Mouse (Mus musculus): ENCODE results near the gene Ccdc32. TPM values are rescaled to one million over a fixed set of nuclear protein-coding genes. Genes with fewer than 3 reads are reported as not detected.

Ccdc32 gene
- total RNA-seq, 2 experiments from 2014 or later = 11.6 to 14.6 TPM

DNA sequence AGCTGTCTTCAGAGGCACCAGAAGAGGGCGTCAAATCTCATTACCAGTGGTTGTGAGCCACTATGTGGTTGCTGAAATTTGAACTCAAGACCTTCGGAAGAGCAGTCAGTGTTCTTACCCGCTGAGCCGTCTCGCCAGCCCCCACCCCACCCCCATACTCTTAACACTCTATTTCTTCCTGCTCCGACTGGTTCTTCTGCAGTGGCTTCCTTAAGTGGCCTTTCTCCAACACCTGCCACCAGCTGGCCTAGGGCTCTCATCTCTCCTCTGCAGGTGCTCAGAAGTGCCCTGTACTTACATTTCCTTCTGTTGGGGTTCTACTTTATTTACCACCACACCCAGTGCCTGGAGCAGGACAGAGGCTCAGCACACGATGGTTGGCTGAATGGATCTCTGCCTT, 14.2 kb downstream of the Ccdc32 start:
- DNase-seq = no peak

DNA sequence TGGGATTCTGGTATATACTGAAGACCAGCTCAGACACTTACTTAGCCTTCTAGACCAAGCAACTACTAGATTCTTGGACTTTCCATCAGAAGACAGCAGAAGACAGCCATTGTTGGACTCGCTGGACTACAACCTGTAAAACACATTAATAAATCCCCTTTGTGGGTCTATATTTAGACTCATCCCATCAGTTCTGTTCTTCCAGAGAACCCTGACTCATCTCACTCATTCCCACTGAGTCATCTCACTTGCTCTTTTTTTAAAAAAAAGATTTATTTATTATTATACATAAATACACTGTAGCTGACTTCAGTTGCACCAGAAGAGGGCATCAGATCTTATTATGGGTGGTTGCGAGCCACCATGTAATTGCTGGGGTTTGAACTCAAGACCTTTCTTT, 19.8 kb downstream of the Ccdc32 start:
- no peak for DNase-seq

DNA sequence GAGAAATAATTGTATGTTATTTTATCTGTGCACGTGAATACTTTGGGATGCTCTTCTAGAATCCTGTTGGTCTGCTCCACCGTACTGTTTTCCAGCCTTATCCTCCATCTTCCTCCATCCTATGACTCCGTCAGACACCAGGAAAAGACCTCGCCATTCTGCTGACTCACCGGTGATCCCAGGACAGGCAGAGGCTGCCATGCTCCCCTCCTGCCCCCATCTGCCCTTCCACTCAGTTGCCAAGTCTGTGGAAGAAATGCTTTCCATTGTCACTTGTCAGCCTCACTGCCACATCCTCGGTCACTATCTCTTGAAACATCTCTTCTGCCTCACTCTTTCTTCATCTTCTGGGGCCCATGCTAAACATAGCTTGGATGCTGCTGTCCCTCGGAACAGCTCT, 22.3 kb downstream of the Ccdc32 start:
- no peak for DNase-seq

DNA sequence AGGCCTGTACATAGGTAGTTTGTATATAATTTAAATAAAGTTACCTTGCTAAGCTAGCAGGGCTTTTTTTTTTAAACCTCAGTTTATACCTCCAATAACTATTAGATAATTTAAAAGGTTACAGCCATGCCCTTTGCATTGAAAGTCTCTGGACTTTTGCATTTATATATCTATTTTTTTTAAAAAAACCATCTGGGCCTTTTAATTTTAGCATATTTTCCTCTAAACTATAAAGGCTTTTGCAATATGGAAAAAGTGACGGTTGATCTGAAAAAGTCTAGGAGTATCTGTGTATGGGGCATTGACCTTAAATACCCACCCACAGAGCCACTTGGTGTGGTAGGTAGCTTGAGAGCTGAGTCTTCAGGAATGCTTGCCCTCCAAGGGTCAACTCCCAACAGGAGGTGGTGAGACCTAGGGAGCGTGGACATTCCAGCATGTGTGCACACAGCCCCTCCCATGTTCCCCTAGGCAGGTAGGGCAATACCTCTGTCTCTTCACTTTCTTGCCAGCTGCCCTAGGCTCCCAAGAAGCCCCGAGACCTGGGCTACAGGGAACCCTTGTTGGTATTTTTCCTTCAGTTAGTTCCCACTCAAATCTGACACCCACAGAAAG, 30.1 kb downstream of the Ccdc32 start:
- DNase-seq = no peak

DNA sequence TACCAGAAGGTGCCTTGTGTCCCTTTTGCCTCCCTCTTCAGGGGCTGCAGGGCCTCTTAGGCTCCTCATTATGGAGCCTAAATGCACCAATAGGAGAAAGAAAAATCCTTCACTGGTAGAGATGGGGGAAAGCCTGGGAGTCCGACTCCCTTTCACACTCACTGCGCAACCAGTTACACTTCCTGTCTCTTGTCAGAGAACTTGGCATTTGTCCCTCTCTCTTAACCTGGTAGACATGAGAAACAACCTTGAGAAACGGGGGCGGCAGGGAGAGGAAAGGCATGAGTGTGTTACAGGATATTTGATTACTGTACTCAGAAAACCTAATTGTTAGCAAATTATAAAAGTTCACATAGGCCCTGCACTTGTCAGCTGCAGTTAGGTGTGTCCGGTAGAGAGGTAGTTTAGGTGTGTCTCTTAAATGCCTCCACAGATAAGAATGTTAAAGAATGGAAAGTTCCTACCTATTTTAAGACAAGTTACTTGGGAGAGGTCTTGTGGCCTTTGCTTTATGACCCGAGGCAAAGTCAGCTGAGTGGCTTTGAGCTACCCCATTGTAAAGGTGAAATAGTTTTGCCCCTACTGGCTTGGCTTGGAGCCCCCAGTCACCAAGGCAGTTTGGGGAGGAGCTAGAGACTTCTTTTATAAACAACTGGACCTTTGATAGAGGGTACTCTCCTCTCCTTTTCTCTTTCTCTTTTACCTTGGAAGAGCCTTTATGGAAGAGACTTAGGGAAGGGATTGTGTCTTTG, 30.9 kb downstream of the Ccdc32 start:
- no peak for DNase-seq

DNA sequence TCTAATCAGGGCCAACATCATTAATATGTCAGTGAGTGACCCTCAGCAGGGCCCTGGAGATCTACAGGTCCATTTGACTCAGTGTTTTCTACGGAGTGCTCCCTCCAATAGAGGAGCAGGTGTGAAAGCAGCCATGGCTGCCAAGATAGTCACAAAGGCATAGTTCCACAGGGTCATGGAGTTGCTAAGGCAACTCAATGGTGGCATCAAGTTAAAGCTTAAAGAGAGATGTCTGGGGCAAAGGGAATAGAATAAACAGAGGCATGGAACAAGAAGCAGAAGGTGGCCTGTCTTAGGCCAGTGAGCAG, 32.4 kb downstream of the Ccdc32 start:
- no peak for DNase-seq

DNA sequence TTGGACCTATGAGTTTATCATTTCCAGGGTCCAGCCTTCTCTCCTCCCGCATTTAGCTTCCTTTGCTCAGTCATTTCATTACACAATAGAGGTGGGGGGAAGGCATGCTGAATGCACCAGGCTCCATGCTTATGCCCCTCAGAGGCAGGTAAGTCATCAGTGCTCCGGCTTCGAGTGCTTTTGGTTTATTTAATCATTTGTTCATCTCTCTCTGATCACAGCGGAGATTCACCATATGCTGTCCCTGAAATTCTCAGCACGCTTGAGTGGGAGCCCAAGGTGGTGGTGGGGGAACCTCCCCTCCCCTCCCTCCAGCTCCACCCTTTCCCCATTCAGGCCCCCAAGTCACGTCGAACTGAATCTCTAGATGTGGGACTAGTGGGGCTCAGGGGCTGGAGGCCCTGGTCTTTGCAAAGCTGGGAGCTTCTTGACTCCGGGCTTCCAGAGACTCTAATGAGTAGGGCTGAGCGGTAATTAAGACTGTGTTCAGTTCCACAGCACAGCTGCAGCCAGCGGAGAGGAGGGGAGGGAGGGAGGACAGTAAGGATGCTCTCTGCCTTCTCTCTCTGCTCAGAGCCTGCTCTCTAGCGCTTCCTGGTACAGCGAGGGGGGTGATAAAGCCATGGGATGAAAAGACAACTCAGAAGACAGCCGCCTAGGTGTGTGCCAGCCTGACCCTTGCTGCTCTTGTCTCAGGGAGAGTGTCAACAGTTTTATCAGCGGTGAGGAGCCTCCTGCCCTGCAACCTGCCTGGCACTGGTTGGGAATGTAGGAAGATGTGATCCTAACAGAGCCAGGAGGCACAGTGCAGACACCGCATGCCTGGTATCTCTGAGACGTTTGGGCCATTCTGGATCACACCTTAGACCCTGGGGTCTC, 33.0 kb downstream of the Ccdc32 start:
- no peak for DNase-seq

DNA sequence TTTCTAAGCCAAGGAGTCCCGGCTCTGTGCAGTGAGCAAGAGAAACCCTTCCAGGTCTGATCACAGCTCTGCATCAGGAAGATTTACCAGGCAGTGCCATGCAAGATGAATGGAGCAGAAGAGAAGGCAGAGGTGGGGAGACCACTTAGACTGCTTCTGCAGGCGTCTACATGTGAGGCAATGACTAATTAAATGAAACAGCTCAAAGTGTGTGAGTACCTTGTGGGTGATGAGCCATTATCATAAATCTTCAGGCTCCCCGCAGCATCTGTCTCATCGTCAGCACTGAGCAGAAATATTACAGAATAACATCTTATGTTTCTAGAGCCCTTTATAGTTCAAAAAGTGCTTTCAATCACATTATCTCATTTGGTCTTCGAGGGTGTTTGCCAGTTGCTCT, 33.7 kb downstream of the Ccdc32 start:
- no peak for DNase-seq

DNA sequence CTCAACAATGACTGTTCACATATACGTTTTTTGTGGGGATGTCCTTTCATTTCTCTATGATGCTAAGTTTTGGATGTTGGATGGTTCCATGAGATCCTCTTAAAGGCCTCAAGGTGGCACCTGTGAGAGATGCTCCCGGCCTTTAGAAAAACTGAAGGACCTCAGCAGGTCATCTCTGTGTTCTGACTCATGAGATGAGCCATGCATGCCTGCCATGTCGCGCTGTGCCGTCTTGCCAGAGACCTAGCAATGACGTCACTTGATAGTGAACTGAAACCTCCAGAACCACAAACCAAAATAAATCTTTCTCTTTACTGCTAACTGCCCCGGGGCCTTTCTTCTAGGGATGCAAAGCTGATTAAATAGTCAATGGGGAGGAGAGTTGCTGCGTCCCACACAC, 45.4 kb downstream of the Ccdc32 start:
- DNase-seq = no peak

DNA sequence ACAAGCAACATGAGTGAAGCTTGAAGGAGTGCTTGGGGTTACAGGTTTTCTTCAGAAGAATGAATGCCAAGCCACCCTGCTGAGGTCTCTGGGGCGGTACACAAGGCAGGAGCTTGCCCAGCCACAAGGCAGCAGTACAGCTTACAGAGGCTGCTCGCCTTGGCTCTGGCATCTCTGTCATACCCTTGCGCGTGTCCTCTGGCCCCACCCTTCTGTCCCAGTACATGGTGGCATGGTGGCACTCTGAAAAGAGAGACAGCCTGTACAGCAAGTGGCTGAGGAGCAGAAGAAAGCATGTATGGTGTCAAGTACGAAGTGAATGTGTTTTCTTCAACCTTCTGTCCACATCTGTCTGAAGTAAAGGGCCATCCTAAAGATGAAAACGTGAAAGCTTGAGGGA, 48.4 kb downstream of the Ccdc32 start:
- DNase-seq = no peak

DNA sequence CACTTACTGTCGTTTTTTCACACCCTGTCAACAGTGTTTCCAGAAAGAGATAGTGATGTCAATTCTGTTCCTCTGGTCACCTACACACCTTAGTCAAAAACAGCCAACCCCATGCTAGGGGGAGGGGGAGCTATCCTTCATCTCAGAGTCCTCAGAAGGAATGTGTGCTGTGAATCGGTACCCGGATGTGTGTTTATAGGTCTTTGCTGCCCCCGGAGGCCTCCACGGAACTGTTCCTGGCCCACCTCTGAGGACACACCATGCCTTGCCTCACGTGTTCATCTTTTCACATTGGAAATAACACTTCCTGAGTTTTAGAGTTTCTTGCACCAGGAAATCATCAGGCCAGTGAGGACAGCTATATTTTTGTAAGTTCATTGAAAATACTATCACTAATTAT, 51.1 kb downstream of the Ccdc32 start:
- peak; percentile 17 for DNase-seq

DNA sequence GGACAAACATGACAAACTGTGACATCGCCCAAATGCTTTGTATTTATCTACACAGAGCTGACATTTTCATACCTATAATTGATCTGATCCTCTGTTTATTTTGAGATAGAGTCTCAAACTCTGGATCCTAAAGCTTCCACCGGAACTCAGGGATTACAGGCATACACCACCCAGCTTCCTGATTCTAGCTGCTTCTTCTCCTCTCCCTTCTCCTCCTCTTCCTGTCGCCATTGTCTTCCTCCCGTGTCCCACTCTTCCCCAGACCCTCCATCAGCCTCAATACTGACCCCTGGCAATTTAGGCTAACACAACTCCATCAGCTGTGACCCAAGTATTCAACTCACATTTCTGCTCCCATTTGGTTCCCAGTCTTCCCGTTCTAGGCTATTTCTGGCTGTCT, 52.3 kb downstream of the Ccdc32 start:
- DNase-seq = no peak

DNA sequence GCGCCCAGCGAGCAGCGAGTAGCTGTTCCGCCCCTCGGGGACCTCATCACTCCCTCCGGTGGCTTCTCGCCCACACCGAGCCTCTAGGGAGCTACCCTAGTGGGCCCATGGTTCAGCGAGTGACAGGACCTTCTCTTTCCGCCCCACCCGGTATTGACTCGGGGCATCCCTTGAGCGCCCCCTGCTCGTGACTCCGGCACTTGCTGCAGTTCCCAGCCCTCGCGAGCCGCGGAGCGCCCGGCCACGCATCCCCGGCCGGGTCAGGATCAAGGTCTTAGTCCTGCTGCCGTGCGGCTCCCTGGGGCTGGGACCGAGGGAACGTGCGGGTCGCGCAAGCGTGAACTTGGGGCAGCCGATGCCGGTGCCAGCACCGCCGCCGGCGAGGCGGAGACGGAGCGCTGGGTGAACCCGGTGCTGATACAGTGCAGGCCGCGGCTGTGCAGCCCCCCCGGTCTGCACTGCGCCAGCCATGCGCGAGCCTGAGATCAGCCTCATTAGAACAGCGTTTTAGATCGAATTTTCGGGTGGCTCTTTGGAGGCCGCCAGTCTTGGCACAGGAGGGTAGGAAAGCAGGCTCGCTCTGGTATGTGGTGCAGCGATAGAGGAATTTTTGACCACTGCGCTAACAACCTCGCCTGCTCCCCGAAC, 52.8 kb downstream of the Ccdc32 start:
- peak; percentile 92 for DNase-seq

DNA sequence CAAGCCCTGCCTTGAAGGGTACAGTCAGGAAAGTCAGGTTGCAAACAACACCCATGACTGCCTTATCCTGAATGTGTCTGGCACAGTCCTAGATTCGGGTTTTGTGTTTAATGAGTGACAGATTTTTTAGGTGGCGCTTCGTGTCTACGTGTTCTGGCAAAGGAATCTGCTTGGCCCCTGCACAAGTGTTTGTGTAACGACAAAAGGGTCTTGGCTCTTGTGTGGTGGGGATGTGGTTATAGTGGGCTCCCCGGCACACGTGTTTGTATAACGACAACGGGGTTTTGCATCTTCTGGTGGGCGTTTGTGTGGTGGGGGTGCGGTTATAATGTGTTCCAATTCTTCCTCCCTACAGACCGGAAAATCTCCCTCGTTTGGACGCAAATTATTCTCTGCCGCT, 53.3 kb downstream of the Ccdc32 start:
- peak; percentile 9 for DNase-seq

DNA sequence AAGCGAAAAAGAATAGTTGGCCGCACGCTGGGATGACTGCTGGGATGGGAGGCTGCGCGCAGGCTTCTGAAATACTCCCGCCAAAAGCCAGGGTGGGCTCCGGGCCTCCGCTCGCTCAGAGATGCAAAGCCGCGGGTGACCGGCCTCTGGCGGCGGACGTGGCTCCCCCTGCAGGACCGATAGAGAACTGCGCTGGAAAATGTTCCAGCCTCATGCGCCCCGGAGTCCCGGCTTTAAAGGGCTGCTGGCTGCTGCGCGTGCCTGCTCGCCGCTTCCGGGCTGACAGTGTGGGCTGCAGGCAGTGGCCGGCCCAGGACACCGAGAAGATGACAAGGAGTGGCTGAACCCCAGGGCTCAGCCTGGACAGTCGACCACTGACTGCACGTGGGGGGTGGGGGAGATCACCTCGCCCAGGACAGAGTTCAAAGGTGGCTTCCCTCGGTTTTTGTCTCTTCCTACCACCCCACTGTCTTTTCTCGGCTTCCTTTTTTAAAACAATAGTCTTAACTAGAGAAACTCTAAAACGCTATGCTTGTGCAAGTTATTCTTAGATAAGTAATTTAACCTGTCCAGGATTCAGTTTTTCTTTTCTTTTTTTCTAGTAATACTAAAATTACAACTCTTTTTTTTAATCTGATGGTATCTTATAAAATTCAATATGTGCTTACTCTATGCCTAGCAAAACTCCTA, 56.4 kb downstream of the Ccdc32 start:
- DNase-seq = peak; percentile 94

DNA sequence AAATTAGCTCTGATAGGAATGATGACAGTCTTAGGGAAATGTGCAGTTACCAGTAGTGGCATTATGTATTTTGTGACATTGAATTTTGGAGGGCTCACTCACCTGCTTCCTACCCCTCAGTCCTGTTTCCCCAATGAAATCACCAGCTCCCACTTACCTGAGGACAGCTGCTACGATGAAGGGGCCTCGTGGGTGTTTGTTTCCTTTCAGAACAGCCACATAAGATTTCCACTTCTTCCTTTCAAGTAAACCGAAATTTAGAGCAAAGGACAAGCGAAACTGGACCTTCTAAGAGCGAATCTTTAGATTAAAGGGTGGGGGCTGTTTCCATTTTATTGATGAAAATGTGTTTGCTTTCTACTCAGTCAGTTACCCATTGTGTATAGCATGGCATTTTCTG, 57.1 kb downstream of the Ccdc32 start:
- DNase-seq = no peak

DNA sequence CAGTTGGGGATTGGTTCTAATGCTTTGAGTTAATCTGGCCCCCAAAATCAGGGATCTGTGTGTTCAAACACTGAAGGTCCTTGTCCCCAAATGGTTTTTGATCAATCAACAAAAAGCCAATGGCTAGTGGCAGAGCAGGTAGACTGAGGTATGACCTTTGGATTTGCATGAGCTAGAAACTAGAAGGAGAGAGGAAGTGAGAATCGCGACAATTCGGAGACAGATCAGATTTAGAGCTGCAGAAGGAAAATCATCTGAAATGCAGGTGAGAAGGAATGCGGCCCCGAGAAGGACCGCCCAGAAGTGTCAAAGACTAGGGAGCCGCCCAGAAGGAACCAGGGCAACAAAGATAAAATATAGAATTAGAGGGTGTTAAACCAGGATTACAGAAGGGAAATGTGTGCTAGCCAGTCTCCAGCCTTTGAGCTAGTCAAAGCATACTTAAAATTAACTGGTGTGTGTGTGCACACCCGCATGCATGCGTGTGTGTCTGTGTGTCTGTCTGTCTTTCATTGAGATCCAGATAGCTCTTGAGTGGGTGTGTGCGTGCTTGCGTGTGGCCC, 59.5 kb downstream of the Ccdc32 start:
- no peak for DNase-seq

Other genes with a start within 250 kb of the Ccdc32 start
- under 1 TPM; 0.07 to 0.10 TPM for gene Disp2, start 249.7 kb downstream of the Ccdc32 start, total RNA-seq (2021)
- gene Knstrn, start 215.4 kb downstream of the Ccdc32 start, total RNA-seq (2021) = 10 to 100 TPM; 53.5 to 65.0 TPM
- gene Ivd, start 167.4 kb downstream of the Ccdc32 start, total RNA-seq (2021) = 10 to 100 TPM; 92.0 to 92.6 TPM
- 10 to 100 TPM in 1 of 2 experiments, 1 to 10 TPM in 1; 9.6 to 10.3 TPM for gene Bahd1, start 129.0 kb downstream of the Ccdc32 start, total RNA-seq (2021)
- gene Chst14, start 102.9 kb downstream of the Ccdc32 start, total RNA-seq (2021) = 10 to 100 TPM; 15.0 to 15.4 TPM
- 1 to 10 TPM; 6.0 to 7.0 TPM for gene Rpusd2, start 5.4 kb upstream of the Ccdc32 start, total RNA-seq (2021)
- gene Knl1, start 17.7 kb upstream of the Ccdc32 start, total RNA-seq (2021) = 10 to 100 TPM; 21.2 to 21.3 TPM
- 10 to 100 TPM; 16.7 to 18.4 TPM for gene Rad51, start 83.4 kb upstream of the Ccdc32 start, total RNA-seq (2021)
- gene Rmdn3, start 127.6 kb upstream of the Ccdc32 start, total RNA-seq (2021) = 10 to 100 TPM; 16.2 to 18.9 TPM
- gene Gchfr, start 138.4 kb upstream of the Ccdc32 start, total RNA-seq (2021) = 1 to 10 TPM; 2.2 to 2.3 TPM
- not detected for gene Gm14137, start 145.1 kb upstream of the Ccdc32 start, total RNA-seq (2021)
- gene Zfyve19, start 179.2 kb upstream of the Ccdc32 start, total RNA-seq (2021) = 10 to 100 TPM; 18.8 to 22.3 TPM
- gene Dnajc17, start 179.4 kb upstream of the Ccdc32 start, total RNA-seq (2021) = 10 to 100 TPM; 12.1 to 13.2 TPM
- gene Ppp1r14d, start 200.5 kb upstream of the Ccdc32 start, total RNA-seq (2021) = not detected
- gene Spint1, start 208.0 kb upstream of the Ccdc32 start, total RNA-seq (2021) = not detected
- gene Rhov, start 241.9 kb upstream of the Ccdc32 start, total RNA-seq (2021) = not detected

Data from heart, postnatal 4 days (tissue).